Mouse (Mus musculus): Measurements from ENCODE around the gene Slc16a13. TPM values are rescaled to one million over a fixed set of nuclear protein-coding genes. Genes with fewer than 3 reads are reported as not detected.

Slc16a13 gene
- total and polyA plus RNA-seq, 3 experiments: 4.7 to 8.3 (median 5.7) TPM

GRCm38 (mm10) chr11:70227661-70228245, 6.9 kb upstream of the Slc16a13 start:
- Histone ChIP-seq H3K36me3 (replicated peaks) (peaks cover 10% of the 10 kb centered on the region), H3K27me3 (ENCODE audit: insufficient read depth, low read length) (peaks cover 27% of the 10 kb centered on the region), H3K4me3 (ENCODE audit: low read depth, low read length) (no peak overlapping the region), H3K9me3 (replicated peaks) (no peaks in the 10 kb centered on the region), H3K4me1 (ENCODE audit: insufficient read depth, low read depth, low read length) (peaks cover 47% of the 10 kb centered on the region)
- no peak for TF ChIP-seq GATA2 (IDR thresholded peaks at IDR 0.05; ENCODE audit: borderline replicate concordance, low read depth, low read length)
- TF ChIP-seq CTCF (IDR thresholded peaks at IDR 0.05; ENCODE audit: low read depth, low read length): no peak
- TF ChIP-seq GATA1 (IDR thresholded peaks at IDR 0.05; ENCODE audit: borderline replicate concordance, low read length): no peak
- TF ChIP-seq POLR2AphosphoS5 (IDR thresholded peaks at IDR 0.05; ENCODE audit: insufficient replicate concordance, low read depth, low read length): no peak
- TF ChIP-seq TAL1 (conservative IDR thresholded peaks at IDR 0.05; ENCODE audit: low read depth, low read length): no peak
- ATAC-seq (ENCODE audit: extremely low read depth, insufficient number of reproducible peaks, low FRiP score, poor library complexity, severe bottlenecking): no peak
- DNase-seq (ENCODE audit: low spot score): no peak

- no peak overlapping the region for H3K4me3 ChIP-seq (ENCODE audit: low read depth, low read length)
- H3K36me3 ChIP-seq (replicated peaks): peaks cover 13% of the 10 kb centered on the region
- no peak for ATAC-seq (ENCODE audit: extremely low read depth, insufficient number of reproducible peaks, low FRiP score, poor library complexity, severe bottlenecking)
- TF ChIP-seq CTCF (IDR thresholded peaks at IDR 0.05; ENCODE audit: low read depth, low read length): no peak
- TF ChIP-seq POLR2AphosphoS5 (IDR thresholded peaks at IDR 0.05; ENCODE audit: insufficient replicate concordance, low read depth, low read length): no peak
- no peak for TF ChIP-seq TAL1 (conservative IDR thresholded peaks at IDR 0.05; ENCODE audit: low read depth, low read length)
- TF ChIP-seq GATA1 (IDR thresholded peaks at IDR 0.05; ENCODE audit: borderline replicate concordance, low read length): no peak
- TF ChIP-seq GATA2 (IDR thresholded peaks at IDR 0.05; ENCODE audit: borderline replicate concordance, low read depth, low read length): no peak
- peaks cover 46% of the 10 kb centered on the region for H3K4me1 ChIP-seq (ENCODE audit: insufficient read depth, low read depth, low read length)
- H3K9me3 ChIP-seq (replicated peaks): no peaks in the 10 kb centered on the region
- no peak for DNase-seq (ENCODE audit: low spot score)
- peaks cover 27% of the 10 kb centered on the region for H3K27me3 ChIP-seq (ENCODE audit: insufficient read depth, low read length)
Measured at GRCm38 (mm10) chr11:70227126-70227525, 6.3 kb upstream of the Slc16a13 start.

- Histone ChIP-seq H3K4me3 (ENCODE audit: low read depth, low read length) (no peak overlapping the region), H3K36me3 (replicated peaks) (peaks cover 13% of the 10 kb centered on the region), H3K4me1 (ENCODE audit: insufficient read depth, low read depth, low read length) (peaks cover 51% of the 10 kb centered on the region), H3K9me3 (replicated peaks) (no peaks in the 10 kb centered on the region), H3K27me3 (ENCODE audit: insufficient read depth, low read length) (peaks cover 27% of the 10 kb centered on the region)
- ATAC-seq (ENCODE audit: extremely low read depth, insufficient number of reproducible peaks, low FRiP score, poor library complexity, severe bottlenecking) (no peak), DNase-seq (ENCODE audit: low spot score) (no peak)
- TF ChIP-seq GATA1 (IDR thresholded peaks at IDR 0.05; ENCODE audit: borderline replicate concordance, low read length) (no peak), POLR2AphosphoS5 (IDR thresholded peaks at IDR 0.05; ENCODE audit: insufficient replicate concordance, low read depth, low read length) (no peak), CTCF (IDR thresholded peaks at IDR 0.05; ENCODE audit: low read depth, low read length) (no peak), GATA2 (IDR thresholded peaks at IDR 0.05; ENCODE audit: borderline replicate concordance, low read depth, low read length) (no peak), TAL1 (conservative IDR thresholded peaks at IDR 0.05; ENCODE audit: low read depth, low read length) (no peak)
Measured at GRCm38 (mm10) chr11:70226602-70226890, 5.7 kb upstream of the Slc16a13 start.

GRCm38 (mm10) chr11:70225798-70226601, 5.1 kb upstream of the Slc16a13 start:
- no peak overlapping the region for H3K4me3 ChIP-seq (ENCODE audit: low read depth, low read length)

GRCm38 (mm10) chr11:70223724-70224123, 2.9 kb upstream of the Slc16a13 start:
- no peak for ATAC-seq (ENCODE audit: extremely low read depth, insufficient number of reproducible peaks, low FRiP score, poor library complexity, severe bottlenecking)
- H3K27me3 ChIP-seq (ENCODE audit: insufficient read depth, low read length): peaks cover 10% of the 10 kb centered on the region
- peaks cover 18% of the 10 kb centered on the region for H3K36me3 ChIP-seq (replicated peaks)
- no peak overlapping the region for H3K4me3 ChIP-seq (ENCODE audit: low read depth, low read length)
- DNase-seq (ENCODE audit: low spot score): no peak
- no peaks in the 10 kb centered on the region for H3K9me3 ChIP-seq (replicated peaks)
- TF ChIP-seq GATA2 (IDR thresholded peaks at IDR 0.05; ENCODE audit: borderline replicate concordance, low read depth, low read length): no peak
- no peak for TF ChIP-seq GATA1 (IDR thresholded peaks at IDR 0.05; ENCODE audit: borderline replicate concordance, low read length)
- no peak for TF ChIP-seq CTCF (IDR thresholded peaks at IDR 0.05; ENCODE audit: low read depth, low read length)
- TF ChIP-seq TAL1 (conservative IDR thresholded peaks at IDR 0.05; ENCODE audit: low read depth, low read length): no peak
- no peak for TF ChIP-seq POLR2AphosphoS5 (IDR thresholded peaks at IDR 0.05; ENCODE audit: insufficient replicate concordance, low read depth, low read length)
- peaks cover 53% of the 10 kb centered on the region for H3K4me1 ChIP-seq (ENCODE audit: insufficient read depth, low read depth, low read length)

More at GRCm38 (mm10) chr11:70225798-70226601, 5.1 kb upstream of the Slc16a13 start:
- DNase-seq (ENCODE audit: low spot score) (no peak), ATAC-seq (ENCODE audit: extremely low read depth, insufficient number of reproducible peaks, low FRiP score, poor library complexity, severe bottlenecking) (no peak)
- Histone ChIP-seq H3K27me3 (ENCODE audit: insufficient read depth, low read length) (peaks cover 27% of the 10 kb centered on the region), H3K36me3 (replicated peaks) (peaks cover 13% of the 10 kb centered on the region), H3K4me1 (ENCODE audit: insufficient read depth, low read depth, low read length) (peaks cover 55% of the 10 kb centered on the region), H3K9me3 (replicated peaks) (no peaks in the 10 kb centered on the region)
- TF ChIP-seq POLR2AphosphoS5 (IDR thresholded peaks at IDR 0.05; ENCODE audit: insufficient replicate concordance, low read depth, low read length): no peak
- no peak for TF ChIP-seq CTCF (IDR thresholded peaks at IDR 0.05; ENCODE audit: low read depth, low read length)
- TF ChIP-seq GATA1 (IDR thresholded peaks at IDR 0.05; ENCODE audit: borderline replicate concordance, low read length): no peak
